Mouse (Mus musculus) olfactory bulb, adult 2 months (tissue): ENCODE results near the gene Zmiz1.

Experiments used
- CTCF ChIP-seq: fragments of 200-500 bp; IDR thresholded peaks from 2 replicates; pipeline ENCODE4 v1.5.1; 2012; ENCODE audit warnings: low read depth, mild to moderate bottlenecking, low read length, moderate library complexity; ENCODE audit not compliant: insufficient read depth
- POLR2A ChIP-seq: fragments of 200-500 bp; IDR thresholded peaks from 2 replicates; pipeline ENCODE4 v1.6.1; 2012; ENCODE audit warnings: mild to moderate bottlenecking, low read depth, low read length, moderate library complexity; ENCODE audit not compliant: insufficient read depth

GRCm38 (mm10) chr14:25617264-25617663 is 158.3 kb downstream of the Zmiz1 start:
- TF ChIP-seq CTCF = no peak
- TF ChIP-seq POLR2A = no peak
